Mouse (Mus musculus): ENCODE results near the gene Slc9b2.

Gene Slc9b2

GRCm38 (mm10) chr3:135307411-135308259, at the start of gene Slc9b2:
TSS of gene Slc9b2 (plus strand) at chr3:135307700.
- DNase-seq (ENCODE audit: low spot score), result peak; percentile 47

- DNase-seq (ENCODE audit: low spot score), result no peak
These were observed 48.6 kb upstream of the Slc9b2 start for GRCm38 (mm10) chr3:135258919-135259318.

GRCm38 (mm10) chr3:135260233-135260632, 47.3 kb upstream of the Slc9b2 start:
- no peak for DNase-seq (ENCODE audit: low spot score)

- no peak for DNase-seq (ENCODE audit: low spot score)
These were observed 38.9 kb upstream of the Slc9b2 start for GRCm38 (mm10) chr3:135268616-135269015.

- DNase-seq (ENCODE audit: low spot score), result no peak
These were observed 38.0 kb upstream of the Slc9b2 start for GRCm38 (mm10) chr3:135269391-135269990.

- DNase-seq (ENCODE audit: low spot score), result no peak
These were observed 34.9 kb upstream of the Slc9b2 start for GRCm38 (mm10) chr3:135272627-135273026.

- DNase-seq (ENCODE audit: low spot score), result no peak
These were observed 34.5 kb upstream of the Slc9b2 start for GRCm38 (mm10) chr3:135273047-135273446.

GRCm38 (mm10) chr3:135280160-135280559, 27.3 kb upstream of the Slc9b2 start:
- DNase-seq (ENCODE audit: low spot score), result no peak

- DNase-seq (ENCODE audit: low spot score), result peak; percentile 72
These were observed 26.7 kb upstream of the Slc9b2 start, which contains the start of gene Bdh2 for GRCm38 (mm10) chr3:135280669-135281415. TSS of gene Bdh2 (plus strand) at chr3:135281221.

- no peak for DNase-seq (ENCODE audit: low spot score)
These were observed 25.8 kb upstream of the Slc9b2 start for GRCm38 (mm10) chr3:135281701-135282100.

- no peak for DNase-seq (ENCODE audit: low spot score)
These were observed 22.2 kb upstream of the Slc9b2 start for GRCm38 (mm10) chr3:135285256-135285655.

GRCm38 (mm10) chr3:135285807-135286206, 21.7 kb upstream of the Slc9b2 start:
- DNase-seq (ENCODE audit: low spot score), result no peak

- DNase-seq (ENCODE audit: low spot score), result no peak
These were observed 19.3 kb upstream of the Slc9b2 start for GRCm38 (mm10) chr3:135288138-135288750.

GRCm38 (mm10) chr3:135289148-135289547, 18.4 kb upstream of the Slc9b2 start:
- no peak for DNase-seq (ENCODE audit: low spot score)

GRCm38 (mm10) chr3:135290249-135290894, 17.1 kb upstream of the Slc9b2 start:
- DNase-seq (ENCODE audit: low spot score), result peak; percentile 58

GRCm38 (mm10) chr3:135293703-135294102, 13.8 kb upstream of the Slc9b2 start:
- DNase-seq (ENCODE audit: low spot score), result no peak

GRCm38 (mm10) chr3:135295559-135295958, 11.9 kb upstream of the Slc9b2 start:
- DNase-seq (ENCODE audit: low spot score), result no peak

GRCm38 (mm10) chr3:135298560-135298959, 8.9 kb upstream of the Slc9b2 start:
- no peak for DNase-seq (ENCODE audit: low spot score)

GRCm38 (mm10) chr3:135300081-135300480, 7.4 kb upstream of the Slc9b2 start:
- DNase-seq (ENCODE audit: low spot score), result no peak

- no peak for DNase-seq (ENCODE audit: low spot score)
These were observed 3.4 kb upstream of the Slc9b2 start for GRCm38 (mm10) chr3:135304060-135304459.

- DNase-seq (ENCODE audit: low spot score), result no peak
These were observed 2.9 kb upstream of the Slc9b2 start for GRCm38 (mm10) chr3:135304566-135304965.
